Mouse (Mus musculus) gastrocnemius, adult 8-10 months (tissue): ENCODE measurements around the gene Irgm1. TPM values are rescaled to one million over a fixed set of nuclear protein-coding genes. Genes with fewer than 3 reads are reported as not detected.
"Not testable (repeated sequence)": the region's sequence is repeated elsewhere in the genome, so short reads cannot be mapped to it uniquely, and the experiment has no call there.

Experiments used
- DNase-seq, 2 experiments: peaks; one replicate each; pipeline ENCODE4 v3.0.0; 2022; ENCODE audit warnings: low spot score in 2 of 2
- total RNA-seq, 4 experiments: library from RNA; stranded (reverse); gene quantifications; 2 replicates each; pipeline ENCODE4 v1.2.4; 2022

Gene Irgm1
- total RNA-seq, 4 experiments from 2014 or later = 12.0 to 13.7 (median 12.9) TPM

GRCm38 (mm10) chr11:48833731-48834639, 37.5 kb downstream of the Irgm1 start:
- peak; percentile 85 to 86 for DNase-seq

GRCm38 (mm10) chr11:48833078-48833730, 38.3 kb downstream of the Irgm1 start:
- no peak for DNase-seq

- DNase-seq = no peak
These were observed 40.2 kb downstream of the Irgm1 start for GRCm38 (mm10) chr11:48831273-48831672.

- DNase-seq = no peak
These were observed 41.2 kb downstream of the Irgm1 start for GRCm38 (mm10) chr11:48830279-48830678.

- no peak for DNase-seq
These were observed 43.6 kb downstream of the Irgm1 start for GRCm38 (mm10) chr11:48827926-48828325.

- no peak for DNase-seq
These were observed 44.8 kb downstream of the Irgm1 start for GRCm38 (mm10) chr11:48826752-48827096.

- not testable (repeated sequence) for DNase-seq
These were observed 45.3 kb downstream of the Irgm1 start, which contains the start of the genes Trim7 and Gm12184 for GRCm38 (mm10) chr11:48825979-48826751. Gene Trim7, plus strand, starts transcription at chr11:48826140. Gene Gm12184, minus strand, starts transcription at chr11:48826655.

GRCm38 (mm10) chr11:48824311-48824830, 47.1 kb downstream of the Irgm1 start:
- DNase-seq = no peak

- no peak for DNase-seq
These were observed 47.9 kb downstream of the Irgm1 start for GRCm38 (mm10) chr11:48823536-48823972.

GRCm38 (mm10) chr11:48822768-48823512, 48.5 kb downstream of the Irgm1 start:
- DNase-seq = no peak

GRCm38 (mm10) chr11:48821299-48821698, 50.2 kb downstream of the Irgm1 start:
- DNase-seq = not testable (repeated sequence)

- no peak for DNase-seq
These were observed 51.2 kb downstream of the Irgm1 start for GRCm38 (mm10) chr11:48820308-48820674.

- no peak for DNase-seq
These were observed 51.7 kb downstream of the Irgm1 start for GRCm38 (mm10) chr11:48819614-48820307.

- DNase-seq = peak; percentile 72 to 80
These were observed 53.1 kb downstream of the Irgm1 start for GRCm38 (mm10) chr11:48818346-48818745.

GRCm38 (mm10) chr11:48817794-48818193, 53.7 kb downstream of the Irgm1 start:
- no peak for DNase-seq

GRCm38 (mm10) chr11:48816800-48817665, 54.5 kb downstream of the Irgm1 start, which contains the start of gene Trim41:
Gene Trim41, minus strand, starts transcription at chr11:48817353.
- peak; percentile 98 to 99 for DNase-seq

GRCm38 (mm10) chr11:48816281-48816781, 55.2 kb downstream of the Irgm1 start:
- DNase-seq = no peak

GRCm38 (mm10) chr11:48815851-48816250, 55.6 kb downstream of the Irgm1 start:
- DNase-seq = no peak

- no peak for DNase-seq
These were observed 57.7 kb downstream of the Irgm1 start for GRCm38 (mm10) chr11:48813782-48814181.
